ENCODE assay signal across 12 mouse cellular contexts in the genomic region with DNA sequence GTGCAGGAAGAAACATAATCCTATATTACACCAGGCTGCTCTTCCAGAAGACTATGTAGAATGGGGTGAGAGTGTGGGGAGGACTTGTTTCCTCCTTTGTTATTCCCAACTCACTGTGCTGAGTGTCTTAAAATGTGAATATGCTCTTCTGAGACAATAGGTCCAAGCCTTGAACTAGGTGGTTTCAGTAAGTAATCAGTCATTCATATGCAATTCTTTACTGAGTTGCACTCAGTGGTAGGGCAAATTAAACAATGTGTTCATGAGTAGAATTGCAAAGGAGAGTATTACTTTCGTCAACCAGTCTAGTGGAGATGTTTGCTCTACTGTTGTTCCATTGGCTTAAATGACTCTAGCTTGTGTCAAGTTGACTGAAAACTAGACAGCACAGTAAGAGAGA.
"Had no signal": no experiment of that assay in that cellular context is flagged by ENCODE, and none has a peak within 500 bp of the region (broad histone marks: within the 10 kb centered on the region; RNA-seq: fewer than 3 reads in every experiment).

No protein-coding gene starts in this region.

- DNase-seq: retina, postnatal 1 day; right cerebral cortex, adult 18-20 months; right cerebral cortex, postnatal 14 days; right cerebral cortex, postnatal 25 days; right cerebral cortex, postnatal 4 days; spleen, adult 18-20 months; thymus, adult 18-20 months; thymus, adult 2 months; thymus, postnatal 14 days; thymus, postnatal 25 days; thymus, postnatal 36 days; thymus, postnatal 4 days had no signal
